13 mouse cellular contexts compared by ENCODE assay signal in genomic region chr16:57181180-57181579, GRCm38 (mm10). TPM values are rescaled to one million over a fixed set of nuclear protein-coding genes. Genes with fewer than 3 reads are reported as not detected.
DNase-seq lines count a peak whose midpoint lies in the region; ATAC-seq and TF ChIP-seq lines count a peak whose summit lies in the region.
"Had no signal": no experiment of that assay in that cellular context is flagged by ENCODE, and none has a peak within 500 bp of the region (broad histone marks: within the 10 kb centered on the region; RNA-seq: fewer than 3 reads in every experiment).

No protein-coding gene starts in this region.

- H3K79me2 ChIP-seq in liver, adult 2 months (ENCODE audit: control insufficient read depth, insufficient read depth, low read length): no peaks in the 10 kb centered on the region

- H3K4me3 ChIP-seq in liver, adult 2 months (ENCODE audit: insufficient read depth, low read depth, low read length): no peak overlapping the region
- no peak overlapping the region for H3K4me3 ChIP-seq in liver, embryonic 11.5 days (ENCODE audit: low read depth, low read length)
- no peak overlapping the region for H3K4me3 ChIP-seq in hindbrain, embryonic 10.5 days
- H3K4me3 ChIP-seq: erythroblast, embryonic 14.5 days had no signal

- 84% methylated on average over 11 of the region's 11 CpGs for WGBS in liver, adult 2 months
- 82% methylated on average over 11 of the region's 11 CpGs for WGBS in liver, embryonic 11.5 days
- 83% methylated on average over 11 of the region's 11 CpGs for WGBS in hindbrain, embryonic 10.5 days

- intact Hi-C loops in heart, postnatal 14 days (cut with DNase I): no loop called here

- no peaks in the 10 kb centered on the region for H3K9me3 ChIP-seq in liver, embryonic 11.5 days (ENCODE audit: control insufficient read depth, low read length)
- H3K9me3 ChIP-seq in hindbrain, embryonic 10.5 days: no peaks in the 10 kb centered on the region
- H3K9me3 ChIP-seq: G1E had no signal

- H3K9ac ChIP-seq in liver, adult 2 months (ENCODE audit: low read depth, low read length): no peak overlapping the region
- H3K9ac ChIP-seq in liver, embryonic 11.5 days (ENCODE audit: low read depth, low read length): no peak overlapping the region

- H3K27ac ChIP-seq in liver, adult 2 months (replicated peaks; ENCODE audit: insufficient read depth, low read depth, low read length): no peak overlapping the region
- no peak overlapping the region for H3K27ac ChIP-seq in liver, embryonic 11.5 days (ENCODE audit: low read depth, low read length)
- no peak overlapping the region for H3K27ac ChIP-seq in hindbrain, embryonic 10.5 days
- H3K27ac ChIP-seq: macrophage had no signal

- H3K4me1 ChIP-seq in liver, adult 2 months (ENCODE audit: control insufficient read depth, insufficient read depth, low read length): no peaks in the 10 kb centered on the region
- no peaks in the 10 kb centered on the region for H3K4me1 ChIP-seq in liver, embryonic 11.5 days (replicated peaks; ENCODE audit: control insufficient read depth, insufficient read depth, low read length)
- H3K4me1 ChIP-seq in hindbrain, embryonic 10.5 days (replicated peaks): no peaks in the 10 kb centered on the region

- H3K36me3 ChIP-seq in liver, adult 2 months (ENCODE audit: control insufficient read depth, insufficient read depth, low read length): peaks cover 24% of the 10 kb centered on the region
- H3K36me3 ChIP-seq in liver, embryonic 11.5 days (ENCODE audit: control insufficient read depth, insufficient read depth, low read length): peaks cover 21% of the 10 kb centered on the region; the same call in 1 of the 2 replicates
- H3K36me3 ChIP-seq in hindbrain, embryonic 10.5 days: peaks cover 64% of the 10 kb centered on the region

- no peaks in the 10 kb centered on the region for H3K27me3 ChIP-seq in liver, adult 2 months (ENCODE audit: control insufficient read depth, insufficient read depth, low read length)
- no peaks in the 10 kb centered on the region for H3K27me3 ChIP-seq in liver, embryonic 11.5 days (replicated peaks; ENCODE audit: control insufficient read depth, insufficient read depth, low read length)
- no peaks in the 10 kb centered on the region for H3K27me3 ChIP-seq in hindbrain, embryonic 10.5 days (ENCODE audit: insufficient read depth, poor library complexity, severe bottlenecking)

- ATAC-seq in liver, embryonic 11.5 days (replicated peaks; ENCODE audit: low FRiP score): no peak
- ATAC-seq in monocyte, adult 5-6 weeks (replicated peaks; ENCODE audit: insufficient number of reproducible peaks, low FRiP score, low TSS enrichment, poor library complexity, severe bottlenecking): peak; percentile 51
- no peak for ATAC-seq in megakaryocyte-erythroid progenitor cell, adult 5-6 weeks (replicated peaks; ENCODE audit: low FRiP score, low TSS enrichment, poor library complexity, severe bottlenecking)
- ATAC-seq: intestine, embryonic 16.5 days had no signal

- TF ChIP-seq POLR2A in liver, adult 2 months (IDR thresholded peaks at IDR 0.05; ENCODE audit: extremely low read depth, insufficient read depth, low read length): no peak

- DNase-seq in liver, adult 2 months (ENCODE audit: extremely low read depth, low read depth, low spot score): peak; percentile 45
- no peak for DNase-seq in liver, embryonic 11.5 days (ENCODE audit: low spot score)
- peak; percentile 27 to 30 for DNase-seq in frontal cortex, postnatal 14 days (ENCODE audit: low spot score in 2 of 2)
- DNase-seq in heart, postnatal 14 days: peak; percentile 31 to 39
- DNase-seq in hindbrain, embryonic 10.5 days (ENCODE audit: low spot score): no peak
- DNase-seq: adrenal gland, adult 8-10 months; cerebellum, postnatal 14 days had no signal

- TF ChIP-seq CTCF in liver, adult 2 months (IDR thresholded peaks at IDR 0.05; ENCODE audit: low read depth, low read length): no peak

- no peak overlapping the region for H3K4me2 ChIP-seq in liver, embryonic 11.5 days

RNA-seq across cellular contexts. Expression of gene Nit2, which starts 14.0 kb away (rescaled TPM):
- 260 and 288 TPM in 2 replicates for total RNA-seq in liver, adult 2 months (2014; rRNA removed)
- 172 and 195 TPM in 2 replicates for polyA plus RNA-seq in liver, adult 2 months (2012; rRNA removed)
- 65.9 and 72.1 TPM in 2 replicates for polyA plus RNA-seq in liver, embryonic 11.5 days (2014; fragmentation: Nextera tagmentation; extraction: Ambion mirVana)
- total RNA-seq in heart, postnatal 14 days (2021): 10 to 100 TPM; 29.9 to 32.1 TPM
- total RNA-seq in monocyte, adult 5-6 weeks (2017): 2.0 to 9.7 TPM (median 7.9 TPM) in 3 replicates
- total RNA-seq in megakaryocyte-erythroid progenitor cell, adult 5-6 weeks (2014; fragmentation: Nextera tagmentation): 35.5 and 43.3 TPM in 2 replicates
- 37.1 and 44.1 TPM in 2 replicates for total RNA-seq in megakaryocyte-erythroid progenitor cell, adult 5-6 weeks (2017)
- 45.6 and 47.9 TPM in 2 replicates for polyA plus RNA-seq in hindbrain, embryonic 10.5 days (2016; fragmentation: Nextera tagmentation; extraction: Ambion mirVana)

RNA-seq across cellular contexts. Expression of gene Tbc1d23, which starts 50.1 kb away (rescaled TPM):
- 17.7 and 18.7 TPM in 2 replicates for total RNA-seq in liver, adult 2 months (2014; rRNA removed)
- polyA plus RNA-seq in liver, adult 2 months (2012; rRNA removed): 3.2 and 4.0 TPM in 2 replicates
- 13.4 and 14.2 TPM in 2 replicates for polyA plus RNA-seq in liver, embryonic 11.5 days (2014; fragmentation: Nextera tagmentation; extraction: Ambion mirVana)
- 10 to 100 TPM; 27.8 to 28.6 TPM for total RNA-seq in heart, postnatal 14 days (2021)
- 86.5 to 111 TPM (median 99.9 TPM) in 3 replicates for total RNA-seq in monocyte, adult 5-6 weeks (2017)
- total RNA-seq in megakaryocyte-erythroid progenitor cell, adult 5-6 weeks (2014; fragmentation: Nextera tagmentation): 22.7 and 31.5 TPM in 2 replicates
- total RNA-seq in megakaryocyte-erythroid progenitor cell, adult 5-6 weeks (2017): 7.9 and 42.5 TPM in 2 replicates
- polyA plus RNA-seq in hindbrain, embryonic 10.5 days (2016; fragmentation: Nextera tagmentation; extraction: Ambion mirVana): 18.0 and 20.3 TPM in 2 replicates

RNA-seq across cellular contexts. Expression of gene Tomm70a, which starts 59.7 kb away (rescaled TPM):
- total RNA-seq in liver, adult 2 months (2014; rRNA removed): 50.0 and 62.0 TPM in 2 replicates
- 14.2 and 17.0 TPM in 2 replicates for polyA plus RNA-seq in liver, adult 2 months (2012; rRNA removed)
- 66.9 and 76.4 TPM in 2 replicates for polyA plus RNA-seq in liver, embryonic 11.5 days (2014; fragmentation: Nextera tagmentation; extraction: Ambion mirVana)
- 10 to 100 TPM; 45.8 to 50.0 TPM for total RNA-seq in heart, postnatal 14 days (2021)
- 24.2 to 32.7 TPM (median 28.3 TPM) in 3 replicates for total RNA-seq in monocyte, adult 5-6 weeks (2017)
- 68.5 and 81.7 TPM in 2 replicates for total RNA-seq in megakaryocyte-erythroid progenitor cell, adult 5-6 weeks (2014; fragmentation: Nextera tagmentation)
- total RNA-seq in megakaryocyte-erythroid progenitor cell, adult 5-6 weeks (2017): 75.8 and 84.1 TPM in 2 replicates
- polyA plus RNA-seq in hindbrain, embryonic 10.5 days (2016; fragmentation: Nextera tagmentation; extraction: Ambion mirVana): 48.3 and 48.9 TPM in 2 replicates

Comparison
In these comparisons a context has a peak if more than half of its experiments do, and no peak if none do; other contexts are left out.
1. DNase-seq: peak in liver, adult 2 months (single experiment), frontal cortex, postnatal 14 days (2 of 2) and heart, postnatal 14 days (2 of 2); none in liver, embryonic 11.5 days (single experiment) and hindbrain, embryonic 10.5 days (single experiment).